Mouse (Mus musculus) bone marrow, adult 2 months (tissue): ENCODE measurements around the gene Hoxc10. TPM values are rescaled to one million over a fixed set of nuclear protein-coding genes. Genes with fewer than 3 reads are reported as not detected.

Experiments
- H3K27ac ChIP-seq: fragments of 200-500 bp; 2 replicates; pipeline ENCODE4 v1.5.1; 2012; ENCODE audit warnings: low read depth, mild to moderate bottlenecking, control low read depth, inconsistent platforms, low read length; ENCODE audit not compliant: control insufficient read depth, poor library complexity, insufficient read depth
- H3K4me1 ChIP-seq: fragments of 200-500 bp; 2 replicates; pipeline ENCODE4 v1.6.1; 2011; ENCODE audit warnings: low read length; ENCODE audit not compliant: control insufficient read depth, insufficient read depth
- H3K4me3 ChIP-seq: fragments of 200-500 bp; replicated peaks from 2 replicates; pipeline ENCODE3; 2011; ENCODE audit warnings: mild to moderate bottlenecking, low read depth, low read length, control low read depth; ENCODE audit not compliant: control insufficient read depth
- CTCF ChIP-seq: fragments of 200-500 bp; IDR thresholded peaks from 2 replicates; pipeline ENCODE4 v1.5.1; 2011; ENCODE audit warnings: low read length, control low read depth; ENCODE audit not compliant: control insufficient read depth, insufficient read depth
- POLR2A ChIP-seq: fragments of 200-500 bp; IDR thresholded peaks from 2 replicates; pipeline ENCODE4 v1.6.1; 2011; ENCODE audit warnings: low read depth, mild to moderate bottlenecking, control low read depth, low read length, borderline replicate concordance; ENCODE audit not compliant: control insufficient read depth
- WGBS: fragments of 180-500 bp; shearing (Covaris S2); methylation state at CpG from one replicate; pipeline ENCODE4 v1.1.7; 2018; 5-methylcytosine and 5-hydroxymethylcytosine counted together
- polyA plus RNA-seq: library from polyadenylated mRNA; stranded (reverse); fragments of >200 nt; gene quantifications from 2 replicates; pipeline ENCODE4 v1.2.4, GENCODE M21; 2011; ENCODE audit warnings: low replicate concordance; ENCODE audit not compliant: missing spikeins, insufficient read depth, insufficient read length

Gene Hoxc10
- polyA plus RNA-seq, 1 experiment, result 1.3 TPM

- H3K4me1 ChIP-seq, result no peaks in the 10 kb centered on the region
- H3K27ac ChIP-seq, result no peak overlapping the region
- no peak for TF ChIP-seq CTCF
- no peak for TF ChIP-seq POLR2A
- no peak overlapping the region for H3K4me3 ChIP-seq
- 4% methylated on average over 40 of the region's 40 CpGs for WGBS
These were observed 39.5 kb upstream of the Hoxc10 start for GRCm38 (mm10) chr15:102927032-102927645.

DNA sequence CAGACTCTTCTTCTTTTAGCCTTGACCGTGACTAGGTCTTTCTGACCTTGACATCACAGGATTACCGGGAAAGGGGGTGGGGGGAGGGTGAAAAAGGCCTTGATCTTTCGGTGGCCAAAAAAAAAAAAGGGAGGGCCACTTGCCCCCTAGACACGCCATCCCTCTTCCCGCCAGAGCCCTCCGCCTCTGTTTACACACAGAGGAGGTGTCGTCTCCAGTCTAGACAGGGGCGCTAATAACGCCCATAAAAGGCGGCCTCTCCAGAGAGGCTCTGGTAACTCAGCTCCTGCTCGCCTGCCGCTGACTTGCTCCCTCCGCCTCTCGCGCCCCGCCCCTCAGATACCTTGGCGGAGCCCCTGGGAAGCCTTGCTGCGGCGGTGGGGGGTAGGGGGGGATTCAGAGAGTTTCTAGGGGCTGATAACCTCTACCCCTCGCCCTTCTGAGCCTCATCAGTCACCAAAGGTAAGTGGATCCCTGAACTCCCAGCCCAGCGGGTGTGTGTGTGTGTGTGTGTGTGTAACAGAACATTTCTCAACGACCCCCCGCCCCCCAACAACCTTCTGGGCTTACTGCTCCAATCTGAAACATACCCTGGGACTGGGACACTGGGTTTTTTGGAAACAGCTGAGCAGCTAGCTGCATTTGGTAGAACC lies 34.8 kb upstream of the Hoxc10 start:
- no peak overlapping the region for H3K4me3 ChIP-seq
- 6% methylated on average over 23 of the region's 23 CpGs for WGBS
- H3K4me1 ChIP-seq, result no peaks in the 10 kb centered on the region
- H3K27ac ChIP-seq, result no peak overlapping the region
- TF ChIP-seq POLR2A (no peak), CTCF (no peak)

DNA sequence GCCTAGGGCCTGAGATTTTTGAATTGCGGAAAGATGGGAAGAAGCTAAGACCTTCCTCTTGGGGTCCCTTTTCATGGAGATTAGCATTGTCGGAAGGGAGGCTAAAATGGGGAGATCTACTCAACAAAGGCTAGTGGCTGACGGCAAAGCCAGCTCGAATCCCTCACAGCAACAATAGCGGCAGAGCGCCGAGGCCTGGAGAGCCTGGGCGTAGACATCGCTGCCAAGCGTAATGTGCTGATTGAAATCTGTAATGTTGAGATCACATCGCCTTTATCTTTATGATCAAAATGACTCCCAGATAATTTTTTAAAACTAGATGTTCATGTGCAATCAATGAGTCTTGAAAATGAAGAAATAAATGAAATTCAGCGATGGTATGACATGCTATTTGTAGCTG lies 32.2 kb upstream of the Hoxc10 start:
- TF ChIP-seq CTCF, result no peak
- no peak for TF ChIP-seq POLR2A
- no peaks in the 10 kb centered on the region for H3K4me1 ChIP-seq
- 8% methylated on average over 12 of the region's 12 CpGs for WGBS
- H3K4me3 ChIP-seq, result no peak overlapping the region
- no peak overlapping the region for H3K27ac ChIP-seq

- TF ChIP-seq POLR2A (no peak), CTCF (no peak)
- Histone ChIP-seq H3K4me3 (no peak overlapping the region), H3K27ac (no peak overlapping the region), H3K4me1 (no peaks in the 10 kb centered on the region)
- 3% methylated on average over 27 of the region's 27 CpGs for WGBS
These were observed 31.7 kb upstream of the Hoxc10 start for GRCm38 (mm10) chr15:102934897-102935296.

GRCm38 (mm10) chr15:102936279-102936972 lies 30.2 kb upstream of the Hoxc10 start, which contains the start of gene Hoxc12:
Gene Hoxc12, plus strand, starts transcription at chr15:102936757.
- no peak for TF ChIP-seq POLR2A
- TF ChIP-seq CTCF, result no peak
- Histone ChIP-seq H3K4me3 (no peak within 1 kb of the TSS), H3K4me1 (no peaks in the 10 kb centered on the region), H3K27ac (no peak within 1 kb of the TSS; the same call in 1 of the 2 replicates)
- 6% methylated on average over 31 of the region's 31 CpGs for WGBS

DNA sequence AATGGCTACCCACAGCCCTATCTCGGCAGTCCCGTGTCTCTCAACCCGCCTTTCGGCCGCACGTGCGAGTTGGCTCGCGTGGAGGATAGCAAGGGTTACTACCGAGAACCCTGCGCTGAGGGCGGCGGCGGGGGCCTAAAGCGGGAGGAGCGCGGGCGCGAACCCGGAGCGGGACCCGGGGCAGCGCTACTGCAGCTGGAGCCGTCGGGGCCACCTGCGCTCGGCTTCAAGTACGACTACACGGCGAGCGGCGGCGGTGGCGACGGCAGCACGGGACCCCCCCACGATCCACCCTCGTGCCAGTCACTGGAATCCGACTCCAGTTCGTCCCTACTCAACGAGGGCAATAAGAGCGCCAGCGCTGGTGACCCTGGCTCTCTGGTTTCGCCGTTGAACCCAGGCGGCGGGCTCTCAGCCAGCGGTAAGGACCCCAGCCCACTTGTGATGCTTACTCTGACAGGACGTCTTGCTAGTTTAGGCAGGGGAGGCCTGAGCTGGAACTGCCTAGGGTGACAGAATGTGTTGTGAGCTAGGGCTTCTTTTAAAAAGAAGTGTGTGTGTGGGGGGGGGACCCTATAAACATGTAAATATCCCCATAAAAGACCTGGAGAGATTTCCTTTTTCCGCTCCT lies 29.4 kb upstream of the Hoxc10 start:
- Histone ChIP-seq H3K4me1 (no peaks in the 10 kb centered on the region), H3K4me3 (no peak overlapping the region), H3K27ac (no peak overlapping the region; the same call in 1 of the 2 replicates)
- no peak for TF ChIP-seq CTCF
- TF ChIP-seq POLR2A, result no peak
- WGBS, result 8% methylated on average over 50 of the region's 50 CpGs

GRCm38 (mm10) chr15:102939256-102940155 lies 27.1 kb upstream of the Hoxc10 start:
- Histone ChIP-seq H3K27ac (no peak overlapping the region; the same call in 1 of the 2 replicates), H3K4me3 (no peak overlapping the region), H3K4me1 (no peaks in the 10 kb centered on the region)
- 6% methylated on average over 34 of the region's 34 CpGs for WGBS
- TF ChIP-seq POLR2A (no peak), CTCF (no peak)
